Mouse (Mus musculus) c-Kit-negative CD71-positive TER-119-positive erythroid progenitor cells, embryonic 14.5 days (primary cell): ENCODE measurements around the gene Ssbp2.

ENCODE experiments used
- DNase-seq: peaks from one replicate; pipeline ENCODE4 v3.0.0-alpha.2; 2013; ENCODE audit warnings: low read depth, low spot score

Gene Ssbp2

DNA sequence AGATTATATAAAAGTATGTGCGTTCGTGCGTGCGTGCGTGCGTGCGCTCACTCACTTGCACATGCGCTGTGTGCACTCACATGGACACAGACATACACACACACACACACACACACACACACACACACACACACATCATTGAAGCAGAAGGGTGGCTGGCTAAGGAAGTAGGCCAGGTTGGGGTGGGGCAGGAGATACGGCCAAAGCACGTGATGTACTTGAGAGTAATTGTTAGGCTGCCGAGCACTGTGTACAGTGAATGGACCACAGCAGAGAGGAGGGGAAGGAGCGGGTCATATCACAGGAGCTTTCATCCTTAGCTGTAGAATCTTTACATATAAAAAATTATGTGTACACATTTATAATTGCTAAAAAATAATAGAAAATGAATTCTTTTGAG is 66.0 kb downstream of the Ssbp2 start:
- no peak for DNase-seq

GRCm38 (mm10) chr13:91529821-91530220 is 69.7 kb downstream of the Ssbp2 start:
- no peak for DNase-seq

- no peak for DNase-seq
Observed at GRCm38 (mm10) chr13:91536711-91537110, 76.6 kb downstream of the Ssbp2 start.

DNA sequence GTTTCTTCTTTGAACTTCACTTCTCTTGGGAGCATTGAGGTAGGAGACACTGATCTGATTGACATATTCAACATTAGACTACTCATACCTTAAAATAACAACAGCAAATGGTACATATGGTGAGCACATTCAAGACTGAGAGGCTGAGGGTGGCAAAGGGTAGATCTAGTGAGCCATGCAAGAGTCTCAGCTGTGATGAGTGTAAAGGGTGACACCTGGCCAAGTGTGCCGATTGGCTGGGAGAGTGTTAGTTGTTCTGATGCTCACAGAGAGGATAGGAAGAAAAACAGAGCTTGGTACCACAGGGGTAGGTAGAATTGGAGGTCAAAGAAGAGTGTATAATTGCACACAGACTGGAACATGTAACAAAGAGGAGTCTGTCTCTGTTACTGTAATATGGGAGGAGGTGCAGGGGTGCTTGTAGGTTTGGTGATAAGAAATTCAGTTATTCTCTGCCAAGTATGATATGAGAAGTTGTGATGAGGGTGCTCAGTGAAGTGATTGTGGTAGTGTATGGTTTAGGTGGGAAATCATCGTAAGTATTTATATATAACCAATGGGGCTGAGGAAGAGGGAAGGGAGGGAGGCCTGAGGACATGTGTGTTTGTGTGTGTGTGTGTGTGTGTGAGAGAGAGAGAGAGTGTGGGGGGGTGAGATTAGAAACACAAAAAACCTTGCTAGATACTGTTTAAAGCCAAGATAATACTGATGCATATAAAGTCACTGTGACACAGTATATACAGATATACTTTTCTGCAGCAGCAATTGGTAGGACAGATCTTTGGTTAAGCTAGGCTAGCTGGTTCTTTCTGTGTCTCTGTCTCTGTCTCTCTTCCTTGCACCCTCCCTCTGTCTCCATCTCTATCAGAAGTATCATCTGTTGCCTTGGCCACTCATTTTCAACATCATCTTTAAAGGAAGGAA is 80.3 kb downstream of the Ssbp2 start:
- no peak for DNase-seq

DNA sequence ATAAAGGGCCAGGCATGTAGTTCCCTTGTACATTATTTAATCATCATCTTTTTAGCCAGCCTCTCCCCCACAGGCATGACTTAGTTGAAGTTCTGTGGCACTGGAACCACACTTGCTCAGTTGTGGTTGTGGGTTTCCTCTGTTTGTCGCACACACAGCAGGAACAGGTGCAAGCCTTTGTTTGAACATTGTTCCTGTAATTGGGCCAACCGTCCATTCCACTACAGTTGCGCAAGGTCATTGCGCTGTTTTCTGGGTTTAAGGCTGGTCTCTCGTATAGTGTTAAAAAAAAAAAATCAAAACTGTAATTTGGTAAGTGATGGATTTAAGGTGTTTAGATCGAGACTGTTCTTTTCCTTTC is 81.0 kb downstream of the Ssbp2 start:
- no peak for DNase-seq

DNA sequence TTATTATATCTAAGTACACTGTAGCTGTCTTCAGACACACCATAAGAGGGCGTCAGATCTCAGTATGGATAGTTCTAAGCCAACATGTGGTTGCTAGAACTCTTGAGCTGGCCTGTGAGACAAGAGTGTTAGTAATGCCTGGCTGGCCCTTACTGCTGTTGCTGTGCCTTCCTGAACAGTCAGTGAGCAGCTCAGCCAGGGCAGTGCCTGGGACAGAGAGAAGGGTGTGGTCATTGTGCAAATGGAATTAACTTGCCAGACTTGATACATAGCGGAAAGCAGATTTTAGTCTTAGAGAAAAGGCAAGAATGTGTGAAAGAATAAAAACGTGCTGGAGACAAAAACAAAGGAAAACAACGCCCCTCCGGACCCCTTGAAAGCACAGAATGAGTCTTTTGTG is 83.5 kb downstream of the Ssbp2 start:
- no peak for DNase-seq

DNA sequence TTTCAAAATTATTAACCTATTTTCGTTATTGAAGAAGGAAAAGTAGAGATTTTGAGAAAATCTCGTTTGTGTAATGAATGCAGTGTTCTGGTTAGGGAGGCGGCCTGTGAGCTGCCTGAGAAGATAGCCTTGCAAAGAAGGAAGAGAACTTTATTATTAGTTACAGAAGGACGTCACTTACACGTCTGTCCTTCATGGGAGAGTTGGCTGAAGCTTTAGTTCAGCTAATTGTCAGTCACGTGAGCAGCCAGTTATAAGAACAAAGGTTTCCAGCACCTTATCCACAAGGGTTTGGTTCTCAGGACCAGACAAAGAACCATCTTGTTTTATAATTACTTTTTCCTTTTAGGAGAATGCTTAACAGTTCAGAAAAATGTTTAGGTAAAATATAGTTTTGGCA is 104.0 kb downstream of the Ssbp2 start:
- no peak for DNase-seq

- no peak for DNase-seq
Observed at GRCm38 (mm10) chr13:91564755-91565154, 104.7 kb downstream of the Ssbp2 start.

DNA sequence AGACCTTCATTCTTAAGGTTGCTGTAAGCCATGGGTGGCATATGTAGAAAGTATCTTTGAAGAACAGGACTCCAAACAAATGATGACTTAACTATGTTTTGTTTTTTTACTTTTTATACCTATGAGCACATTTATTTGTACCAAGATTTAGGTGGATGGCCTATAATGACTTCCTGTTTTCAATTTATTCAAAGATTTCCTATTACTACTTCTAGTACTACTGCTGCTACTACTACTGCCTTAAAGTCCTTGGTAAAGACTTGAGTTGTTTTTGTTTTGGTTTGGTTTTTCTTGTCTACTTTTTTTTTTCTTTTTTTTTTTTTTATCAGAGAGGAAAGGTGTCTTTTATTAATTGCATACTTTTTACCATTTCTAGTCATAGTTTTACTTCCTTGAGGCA is 121.4 kb downstream of the Ssbp2 start:
- no peak for DNase-seq

- DNase-seq: no peak
Observed at GRCm38 (mm10) chr13:91582212-91582611, 122.1 kb downstream of the Ssbp2 start.

GRCm38 (mm10) chr13:91586368-91586767 is 126.3 kb downstream of the Ssbp2 start:
- DNase-seq: no peak

DNA sequence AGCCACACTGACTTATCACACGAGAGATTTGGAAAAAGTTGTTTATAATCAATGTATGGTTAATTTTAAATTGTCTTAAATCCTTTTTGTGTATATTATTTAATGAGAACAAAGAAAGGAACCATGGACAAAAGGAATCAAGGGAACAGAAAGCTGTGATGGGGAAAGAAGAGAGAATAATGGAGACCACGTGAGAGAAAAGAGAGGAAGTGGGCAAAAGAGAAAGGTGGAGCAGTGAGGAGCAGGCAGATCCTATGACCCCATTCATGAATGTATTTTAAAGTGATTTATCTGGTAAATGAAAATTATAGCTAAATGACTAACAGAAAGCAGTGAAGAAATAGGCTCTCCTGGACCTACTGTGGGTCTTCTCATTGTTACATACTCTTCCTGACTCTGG is 128.4 kb downstream of the Ssbp2 start:
- no peak for DNase-seq

DNA sequence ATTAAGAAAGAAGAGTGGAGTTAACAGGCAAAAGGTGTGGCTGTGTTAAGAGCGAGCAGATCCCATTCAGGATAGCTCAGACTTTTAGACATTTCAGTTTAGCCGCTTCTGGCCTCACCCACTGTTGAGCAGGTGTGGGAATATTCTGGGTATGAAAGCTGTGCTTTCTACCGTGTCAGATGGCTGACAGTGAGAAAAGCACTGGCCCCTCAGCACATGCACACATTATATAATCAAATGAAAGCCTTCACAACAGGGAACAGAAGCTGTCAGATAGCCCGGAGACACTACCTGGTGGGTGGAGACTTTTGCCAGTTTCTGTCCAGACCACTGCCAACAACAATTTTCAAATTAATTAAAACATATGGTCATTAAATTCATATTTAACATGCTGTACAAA is 131.8 kb downstream of the Ssbp2 start:
- no peak for DNase-seq

DNA sequence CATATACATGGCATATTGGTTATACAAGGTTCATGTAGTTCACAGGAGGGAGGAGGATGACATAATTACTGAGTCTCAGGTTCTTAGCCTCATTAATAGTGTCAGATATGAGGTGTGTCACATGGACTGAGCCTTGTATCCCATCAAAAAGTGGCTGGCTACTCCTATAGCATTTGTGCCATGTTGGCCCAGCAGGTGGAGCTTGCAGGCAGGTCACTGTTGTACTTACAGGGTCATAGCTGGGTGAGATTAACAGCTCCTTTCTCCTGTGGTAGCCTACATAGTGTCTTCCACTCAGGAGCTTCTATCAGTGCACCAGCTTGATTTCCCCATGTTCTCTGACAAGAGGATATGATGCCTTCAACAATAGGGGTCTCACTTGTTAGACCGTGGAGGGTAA is 135.2 kb downstream of the Ssbp2 start:
- DNase-seq: no peak

DNA sequence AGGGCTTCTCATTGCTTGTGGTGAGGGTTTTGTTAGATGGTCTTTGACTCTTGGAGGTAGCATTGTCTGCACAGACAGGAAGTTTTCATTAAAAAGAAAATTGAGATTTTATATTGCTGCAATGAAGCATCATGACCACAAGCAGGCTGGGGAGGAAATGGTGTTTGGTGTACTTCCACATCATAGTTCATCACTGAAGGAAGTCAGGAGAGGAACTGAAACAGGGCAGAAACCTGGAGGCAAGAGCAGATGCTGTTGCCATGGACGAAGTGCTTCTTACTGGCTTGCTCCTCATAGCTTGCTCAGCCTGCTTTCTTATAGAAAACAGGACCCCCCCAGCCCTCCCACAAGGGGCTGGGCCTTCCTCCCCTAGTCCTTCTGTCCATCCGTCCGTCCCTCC is 139.5 kb downstream of the Ssbp2 start:
- DNase-seq: no peak

DNA sequence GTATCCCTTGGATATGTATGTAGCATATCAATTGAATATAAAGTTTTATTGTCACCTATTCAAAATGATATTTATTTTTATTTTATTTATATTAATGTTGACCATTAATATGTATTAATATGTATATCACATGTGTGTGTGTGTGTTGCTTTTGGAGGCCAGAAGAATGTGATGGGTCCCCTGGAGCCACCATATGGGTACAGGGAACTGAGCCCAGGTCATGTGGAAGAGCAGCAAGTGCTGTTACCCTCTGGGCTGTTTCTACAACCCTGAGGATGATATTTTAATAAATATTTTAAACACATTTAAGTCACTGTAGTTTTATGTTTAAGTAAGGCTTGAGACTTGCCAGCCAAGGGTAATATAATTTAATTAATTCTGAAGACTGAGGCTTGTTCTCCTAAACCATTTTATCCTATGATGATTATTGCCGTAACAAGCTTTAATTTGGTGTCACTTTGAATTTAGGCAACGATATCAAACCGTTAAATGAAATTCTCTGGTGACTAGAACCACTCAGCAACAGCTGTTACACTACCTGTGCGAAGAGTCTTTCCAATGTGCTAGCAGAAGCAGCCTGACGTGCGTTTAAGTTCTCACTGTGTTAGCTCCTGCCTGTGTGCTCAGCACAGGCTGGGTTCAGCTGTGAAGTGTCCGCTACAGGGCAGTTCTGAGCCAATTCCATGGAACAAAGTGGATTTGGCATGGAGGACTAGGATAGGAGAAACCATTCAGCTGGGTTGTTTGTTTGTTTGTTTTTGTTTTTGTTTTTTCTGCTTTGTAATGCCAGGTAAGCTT is 145.2 kb downstream of the Ssbp2 start:
- no peak for DNase-seq

DNA sequence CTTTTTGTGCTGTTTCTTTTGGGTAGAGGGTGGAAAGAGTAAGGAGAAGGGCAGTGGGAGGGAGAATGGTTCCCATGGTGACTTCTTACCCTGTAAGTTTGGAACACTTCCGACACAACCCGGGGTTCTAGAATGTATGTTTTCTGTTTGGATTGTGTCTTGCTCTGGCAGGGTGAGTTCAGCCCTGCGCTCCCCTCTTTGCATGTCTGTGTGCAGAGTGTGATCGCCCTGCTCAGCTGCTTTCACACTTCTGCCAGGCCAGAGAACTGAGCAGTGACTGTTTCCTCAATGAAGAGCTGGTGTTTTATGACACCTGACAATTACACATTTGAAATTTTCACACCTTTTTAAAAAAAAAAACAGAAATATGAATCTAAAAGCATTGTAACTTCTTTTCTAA is 150.5 kb downstream of the Ssbp2 start:
- no peak for DNase-seq

- no peak for DNase-seq
Observed at GRCm38 (mm10) chr13:91611909-91612308, 151.8 kb downstream of the Ssbp2 start.

GRCm38 (mm10) chr13:91612578-91612977 is 152.5 kb downstream of the Ssbp2 start:
- no peak for DNase-seq

DNA sequence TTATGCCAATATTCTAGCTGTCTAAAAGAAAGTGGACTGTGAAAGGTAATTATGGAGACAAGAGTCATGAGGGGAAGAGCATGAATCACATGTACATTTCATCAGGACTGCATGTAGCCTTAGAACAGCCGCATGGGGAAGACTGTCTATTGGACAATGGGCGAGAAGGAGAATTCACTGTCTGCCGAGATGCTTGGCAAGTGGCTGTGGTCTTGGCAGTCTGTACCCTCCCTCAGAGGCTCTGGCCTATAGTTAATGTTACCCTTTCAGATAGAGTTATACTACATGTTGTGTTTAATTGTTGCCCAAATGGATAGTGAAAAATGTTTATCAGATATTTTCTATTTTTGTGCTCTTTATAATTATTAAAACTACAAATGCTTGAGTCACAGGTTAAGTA is 156.0 kb downstream of the Ssbp2 start:
- no peak for DNase-seq

- DNase-seq: no peak
Observed at GRCm38 (mm10) chr13:91616876-91617275, 156.8 kb downstream of the Ssbp2 start.

GRCm38 (mm10) chr13:91619431-91619830 is 159.3 kb downstream of the Ssbp2 start:
- DNase-seq: no peak

GRCm38 (mm10) chr13:91620541-91620940 is 160.5 kb downstream of the Ssbp2 start:
- no peak for DNase-seq
